In the genomic region with DNA sequence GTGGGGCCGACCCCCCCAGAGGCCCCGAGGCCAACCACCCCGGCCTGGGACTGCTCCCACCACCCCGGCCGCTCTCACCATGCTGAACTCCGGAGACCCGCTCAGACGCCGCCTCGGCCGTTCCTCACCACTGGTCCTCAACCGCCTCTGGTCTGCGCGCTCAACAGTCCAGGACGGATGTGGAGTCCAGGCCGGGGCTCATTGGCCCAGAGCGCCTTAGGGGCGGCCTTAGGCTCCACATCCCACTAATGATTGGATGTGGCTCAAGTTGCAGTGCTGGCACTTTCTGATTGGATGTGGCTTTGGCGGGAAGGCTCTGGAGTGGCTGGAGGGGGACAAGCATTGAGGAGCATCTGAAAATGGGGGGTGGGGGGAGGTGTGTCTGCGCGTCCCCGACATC, we compare ENCODE assay signal across 32 mouse cellular contexts. TPM values are rescaled to one million over a fixed set of nuclear protein-coding genes. Genes with fewer than 3 reads are reported as not detected.
DNase-seq lines count a peak whose midpoint lies in the region; TF ChIP-seq lines count a peak whose summit lies in the region.
"Had no signal": no experiment of that assay in that cellular context is flagged by ENCODE, and none has a peak within 500 bp of the region (broad histone marks: within the 10 kb centered on the region; RNA-seq: fewer than 3 reads in every experiment).

A gene (minus strand): TSS at position 153 of the 400 bp plus-strand sequence.

- H3K9me3 ChIP-seq in limb, embryonic 10.5 days (replicated peaks), result no peaks in the 10 kb centered on the region
- H3K9me3 ChIP-seq: hindbrain, embryonic 15.5 days had no signal

- 96% methylated on average over 22 of the region's 22 CpGs for WGBS in limb, embryonic 10.5 days

- no peaks in the 10 kb centered on the region for H3K27me3 ChIP-seq in testis, adult 2 months (ENCODE audit: control insufficient read depth, insufficient read depth, low read length)
- H3K27me3 ChIP-seq in limb, embryonic 10.5 days (ENCODE audit: low read depth, poor library complexity, severe bottlenecking), result no peaks in the 10 kb centered on the region
- H3K27me3 ChIP-seq: hindbrain, embryonic 15.5 days had no signal

- H3K4me1 ChIP-seq in testis, adult 2 months (ENCODE audit: control insufficient read depth, insufficient read depth, low read length), result no peaks in the 10 kb centered on the region; the same call in none of the 2 replicates
- H3K4me1 ChIP-seq in limb, embryonic 10.5 days, result no peaks in the 10 kb centered on the region
- H3K4me1 ChIP-seq: hindbrain, embryonic 15.5 days had no signal

- no peak for DNase-seq in layer of hippocampus, adult 2 months (ENCODE audit: low spot score in 2 of 2)
- no peak for DNase-seq in layer of hippocampus, adult 8-10 months (ENCODE audit: low spot score in 2 of 2)
- DNase-seq in testis, postnatal 10 days (ENCODE audit: low spot score), result no peak
- no peak for DNase-seq in limb, embryonic 10.5 days (ENCODE audit: low spot score)
- DNase-seq in frontal cortex, postnatal 14 days (ENCODE audit: low spot score in 2 of 2), result no peak
- DNase-seq in frontal cortex, adult 2 months (ENCODE audit: extremely low spot score in 1 of 2, low spot score in 1 of 2), result no peak
- DNase-seq: adrenal gland, postnatal 36 days; B cell, adult 2 months; cerebellum, adult 9-11 months; gastrocnemius, adult 2 months; kidney, adult 9 months; kidney, postnatal 25 days; layer of hippocampus, adult 9-11 months; left cerebral cortex, postnatal 4 days; liver, postnatal 0 days; right cerebral cortex, adult 18-20 months; right cerebral cortex, postnatal 4 days had no signal

- peak within 1 kb of the TSS; percentile 84 for H3K27ac ChIP-seq in layer of hippocampus, adult 2 months
- peak within 1 kb of the TSS; percentile 95 for H3K27ac ChIP-seq in testis, adult 2 months (ENCODE audit: control insufficient read depth, insufficient read depth, low read depth, low read length)
- H3K27ac ChIP-seq in limb, embryonic 10.5 days, result peak within 1 kb of the TSS; percentile 5; the same call in 1 of the 2 replicates
- H3K27ac ChIP-seq: gastrocnemius, adult 2 months; hindbrain, embryonic 15.5 days; macrophage had no signal

- no peak for TF ChIP-seq CTCF in layer of hippocampus, adult 2 months (conservative IDR thresholded peaks at IDR 0.05)
- TF ChIP-seq CTCF in testis, adult 2 months (IDR thresholded peaks at IDR 0.05; ENCODE audit: control insufficient read depth, insufficient read depth, insufficient replicate concordance, low read depth, low read length), result no peak

- H3K36me3 ChIP-seq in testis, adult 2 months (ENCODE audit: control insufficient read depth, insufficient read depth, low read length), result peaks cover 5% of the 10 kb centered on the region
- no peaks in the 10 kb centered on the region for H3K36me3 ChIP-seq in limb, embryonic 10.5 days
- H3K36me3 ChIP-seq: hindbrain, embryonic 15.5 days had no signal

- H3K4me3 ChIP-seq in layer of hippocampus, adult 2 months, result no peak within 1 kb of the TSS
- peak within 1 kb of the TSS; percentile 97 for H3K4me3 ChIP-seq in testis, adult 2 months (ENCODE audit: control insufficient read depth, low read depth, low read length)
- H3K4me3 ChIP-seq in limb, embryonic 10.5 days, result no peak within 1 kb of the TSS
- H3K4me3 ChIP-seq: gastrocnemius, adult 2 months; hindbrain, embryonic 15.5 days; myocyte had no signal

- peak; percentile 93 for TF ChIP-seq POLR2A in testis, adult 2 months (IDR thresholded peaks at IDR 0.05; ENCODE audit: control insufficient read depth, low read depth, low read length)

RNA-seq across cellular contexts. Expression of the gene that starts here (rescaled TPM):
- total RNA-seq in layer of hippocampus, adult 2 months (2021), result not detected
- under 1 TPM in 2 of 4 experiments, not detected in 2; 0.20 to 0.31 TPM for total RNA-seq in layer of hippocampus, adult 8-10 months (2022)
- 2,638 and 2,960 TPM in 2 replicates for polyA plus RNA-seq in testis, adult 2 months (2012; rRNA removed)
- polyA plus RNA-seq in limb, embryonic 10.5 days (2016; fragmentation: Nextera tagmentation; extraction: Ambion mirVana), result 0.10 and 0.21 TPM in 2 replicates
- not detected in 2 replicates for polyA plus RNA-seq in frontal cortex, adult 2 months (2012; rRNA removed)
- total RNA-seq: adrenal gland, adult 18-20 months; adrenal gland, postnatal 36 days; CH12.LX; common myeloid progenitor, adult 5-6 weeks; gastrocnemius, adult 2 months; hematopoietic stem cell, adult 5-6 weeks; left cerebral cortex, adult 8-10 months; left cerebral cortex, postnatal 4 days had no signal
- polyA plus RNA-seq: forebrain, embryonic 11.5 days; heart, postnatal 0 days; hindbrain, embryonic 15.5 days; liver, embryonic 11.5 days; liver, postnatal 0 days; lung, postnatal 0 days; macrophage; myocyte; neural tube, embryonic 14.5 days; stomach, embryonic 14.5 days had no signal

Comparison
In these comparisons a context has a peak if more than half of its experiments do, and no peak if none do; other contexts are left out.
1. RNA of the gene that starts here (polyA plus RNA-seq): 2,638 to 2,960 TPM in testis, adult 2 months; 0.10 to 0.21 TPM in limb, embryonic 10.5 days and not detected in frontal cortex, adult 2 months; every median in the first group is over 1,000 times any median in the second.
2. H3K27ac ChIP-seq: peak in every context shown above with its lines; median percentile 95 in testis, adult 2 months; 84 in layer of hippocampus, adult 2 months; 5 in limb, embryonic 10.5 days.